Mouse (Mus musculus): ENCODE data around the gene Hesx1. TPM values are rescaled to one million over a fixed set of nuclear protein-coding genes. Genes with fewer than 3 reads are reported as not detected.
"Not testable (repeated sequence)": the region's sequence is repeated elsewhere in the genome, so short reads cannot be mapped to it uniquely, and the experiment has no call there.

Gene Hesx1
- not detected in 3 replicates for total RNA-seq (2017)

DNA sequence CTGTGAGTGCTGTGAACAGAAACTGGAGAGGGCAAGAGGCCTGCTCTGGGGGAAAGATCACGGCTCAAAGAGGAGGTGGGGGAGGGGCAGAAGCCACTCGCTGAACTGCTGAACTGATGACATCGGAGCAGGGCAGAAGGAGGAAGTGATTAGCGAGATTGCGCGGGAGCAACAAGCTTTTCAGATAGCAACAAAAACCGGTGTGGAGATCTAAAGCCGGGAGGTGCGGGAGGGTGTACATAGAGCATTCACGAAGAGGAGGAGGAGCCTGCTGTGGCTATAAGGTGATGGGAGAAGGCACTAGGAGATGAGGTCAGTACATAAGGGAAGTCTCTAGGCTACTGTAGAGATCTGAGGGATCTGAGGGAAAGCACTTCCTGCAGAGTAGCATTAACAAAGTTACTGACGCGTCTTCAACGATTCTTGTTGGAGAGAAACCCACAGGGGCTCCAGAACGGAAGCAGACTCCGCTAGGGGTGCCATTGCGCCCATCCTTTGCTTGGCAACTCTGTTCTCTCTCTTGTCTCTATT is at the start of gene Hesx1:
Gene Hesx1 (plus strand): TSS at position 206 of the 531 bp plus-strand sequence.
- ATAC-seq (replicated peaks; ENCODE audit: insufficient number of reproducible peaks, low FRiP score, low TSS enrichment, poor library complexity, severe bottlenecking): peak; percentile 79

DNA sequence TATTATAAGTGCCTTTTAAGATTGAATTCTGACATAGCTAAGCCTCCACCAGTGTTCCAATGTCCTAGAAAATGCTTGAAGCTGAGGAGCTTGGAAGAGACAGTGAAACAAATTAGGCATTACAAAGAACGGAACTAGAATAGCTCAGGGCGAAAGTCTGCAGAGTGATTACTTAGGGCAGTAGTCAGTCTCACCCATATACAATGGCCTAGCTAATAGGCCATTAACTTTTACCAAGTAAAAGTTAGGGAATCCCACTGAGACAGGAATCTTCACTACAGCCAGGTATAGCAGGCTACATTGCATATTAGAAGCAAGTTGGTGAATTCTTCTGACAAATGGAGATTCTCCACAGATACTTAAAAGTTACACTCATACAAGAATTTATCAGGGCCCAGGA is 38.1 kb upstream of the Hesx1 start:
- ATAC-seq (replicated peaks; ENCODE audit: insufficient number of reproducible peaks, low FRiP score, low TSS enrichment, poor library complexity, severe bottlenecking): not testable (repeated sequence)

DNA sequence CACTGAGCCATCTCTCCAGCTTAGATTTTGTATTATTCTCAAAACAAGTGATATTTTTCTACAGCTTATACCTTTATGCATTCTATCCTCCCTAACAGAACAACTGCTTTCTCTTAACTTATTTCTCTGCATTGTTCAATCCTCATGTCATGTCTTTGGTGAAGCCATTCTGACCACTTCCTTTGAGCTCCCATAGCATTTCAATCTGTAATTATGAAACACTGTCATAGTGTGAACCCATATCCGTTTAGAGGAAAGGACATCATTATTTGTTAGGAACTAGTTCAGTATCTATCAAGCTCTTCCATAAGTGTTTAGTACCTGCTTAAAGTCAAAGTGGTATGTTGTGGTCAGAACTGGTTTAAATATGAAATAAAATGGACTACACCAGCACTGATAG is 33.7 kb upstream of the Hesx1 start:
- ATAC-seq (replicated peaks; ENCODE audit: insufficient number of reproducible peaks, low FRiP score, low TSS enrichment, poor library complexity, severe bottlenecking): no peak

DNA sequence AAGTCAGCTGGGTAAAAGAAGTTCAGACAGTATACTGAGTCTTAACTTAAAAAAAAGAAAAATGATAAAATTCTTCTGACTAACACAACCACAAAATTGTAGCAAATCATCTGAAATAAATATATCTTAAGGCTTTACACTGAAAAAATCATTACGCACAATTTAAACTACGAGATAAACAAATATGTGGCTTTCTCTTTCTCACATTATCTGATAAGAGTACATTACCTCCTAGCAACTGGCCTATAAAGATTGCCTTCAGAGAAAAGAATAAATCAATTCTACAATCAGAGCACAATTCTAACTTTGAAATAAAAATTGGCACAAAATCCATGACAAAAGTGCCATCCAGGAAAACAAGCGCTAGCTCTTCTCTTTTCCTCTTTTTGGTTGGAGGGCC is 25.1 kb upstream of the Hesx1 start:
- ATAC-seq (replicated peaks; ENCODE audit: insufficient number of reproducible peaks, low FRiP score, low TSS enrichment, poor library complexity, severe bottlenecking): no peak

DNA sequence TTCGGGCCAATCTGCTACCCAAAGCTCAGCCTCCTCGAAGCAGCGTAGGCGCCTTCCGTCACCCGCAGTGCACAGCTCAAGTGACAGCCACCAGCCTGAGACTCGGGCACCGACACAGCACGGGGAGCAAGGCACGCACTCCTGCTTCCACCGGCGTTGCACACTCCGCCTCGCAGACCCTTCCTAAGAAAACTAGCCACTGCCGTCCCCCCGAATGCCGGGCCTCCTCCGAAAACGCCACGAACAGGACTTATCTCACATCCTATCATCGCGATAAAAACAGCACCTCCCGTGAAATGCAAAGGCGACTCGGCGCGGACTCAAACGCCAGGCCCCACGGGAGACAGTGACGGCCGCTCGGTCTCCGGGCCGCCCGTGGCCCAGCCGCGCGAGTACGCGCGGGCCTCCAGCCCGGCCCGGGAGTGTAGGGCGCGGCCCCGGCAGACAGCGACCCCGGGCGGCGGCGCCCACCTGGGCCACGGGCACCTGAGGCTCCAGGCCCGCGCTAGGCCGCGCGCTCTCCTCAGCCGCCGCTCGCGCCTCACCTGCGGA is 24.3 kb upstream of the Hesx1 start:
- peak; percentile 48; the same call in 1 of the 2 replicates for ATAC-seq (replicated peaks; ENCODE audit: insufficient number of reproducible peaks, low FRiP score, low TSS enrichment, poor library complexity, severe bottlenecking)

DNA sequence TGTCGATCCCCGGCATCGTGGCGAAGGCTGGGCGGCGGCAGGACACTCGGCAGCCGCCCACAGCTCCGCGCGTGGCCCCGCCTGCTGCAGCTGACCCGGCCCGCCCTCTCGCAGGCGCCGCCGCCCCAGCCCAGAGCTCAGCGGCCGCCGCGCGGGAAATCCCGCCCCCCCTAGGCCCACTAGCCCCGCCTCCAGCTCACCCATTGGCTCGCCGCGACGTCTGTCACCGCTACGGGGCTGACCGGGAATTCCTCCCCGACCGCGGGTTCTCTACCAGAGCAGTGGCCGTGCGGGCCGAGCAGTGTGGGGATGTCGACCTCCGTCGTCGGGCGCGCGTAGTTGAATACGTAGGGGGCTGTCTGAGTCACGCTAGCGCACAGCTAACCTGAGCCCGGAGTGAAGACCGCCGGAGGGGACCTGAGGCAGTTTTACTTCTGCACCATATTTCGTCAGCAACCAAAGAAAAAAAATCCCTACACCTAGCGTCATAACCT is 23.7 kb upstream of the Hesx1 start:
- peak; percentile 95 for ATAC-seq (replicated peaks; ENCODE audit: insufficient number of reproducible peaks, low FRiP score, low TSS enrichment, poor library complexity, severe bottlenecking)

DNA sequence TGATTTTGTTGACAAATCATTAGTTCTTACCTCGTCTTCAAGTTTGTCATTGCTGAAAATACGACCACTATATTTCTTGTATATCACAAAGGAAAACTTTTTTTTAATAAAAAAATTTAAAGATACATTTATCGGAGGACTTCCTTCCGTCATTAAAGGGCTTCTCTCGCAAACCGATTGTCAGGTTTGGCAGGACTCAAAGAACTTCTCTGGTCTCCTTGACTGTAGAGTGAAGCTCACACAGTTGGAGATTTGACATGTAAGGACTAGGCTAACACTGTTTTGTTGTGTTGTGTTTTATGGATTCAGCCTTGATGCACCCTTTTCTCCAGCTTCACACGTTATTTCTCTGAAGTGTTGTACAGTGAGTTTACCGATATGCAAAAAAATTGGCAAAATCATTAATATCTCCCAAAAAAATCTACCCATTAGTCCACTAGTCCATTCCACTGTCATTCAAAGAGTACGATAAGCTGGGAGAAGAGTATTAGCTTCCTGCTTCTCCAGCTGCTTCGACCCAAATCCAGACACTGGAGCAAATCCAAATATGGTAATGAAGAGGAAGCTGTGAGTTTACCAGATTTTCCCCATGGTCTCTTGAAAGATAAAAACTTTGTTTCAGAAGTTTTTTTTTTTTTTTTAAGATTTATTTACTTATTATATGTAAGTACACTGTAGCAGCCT is 23.0 kb upstream of the Hesx1 start, which contains the start of gene Appl1:
Gene Appl1 (minus strand): TSS at position 127 of the 684 bp plus-strand sequence.
- no peak for ATAC-seq (replicated peaks; ENCODE audit: insufficient number of reproducible peaks, low FRiP score, low TSS enrichment, poor library complexity, severe bottlenecking)

DNA sequence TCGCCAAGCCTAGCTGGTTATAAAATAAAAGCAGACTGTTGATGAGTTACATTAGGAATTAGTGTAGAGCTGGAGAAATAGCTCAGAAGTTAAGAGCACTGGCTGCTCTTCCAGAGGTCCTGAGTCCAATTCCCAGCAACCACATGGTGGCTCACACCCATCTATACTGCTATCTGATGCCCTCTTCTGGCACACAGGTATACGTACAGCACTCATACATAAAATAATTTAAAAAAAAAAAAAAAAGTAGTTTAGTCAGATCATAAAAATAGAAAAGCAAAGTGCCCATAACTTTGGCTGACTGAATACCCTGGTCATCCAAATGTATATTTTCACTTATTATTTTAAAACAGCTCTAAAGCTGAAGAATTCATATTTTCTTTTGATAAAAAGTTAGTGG is 21.1 kb upstream of the Hesx1 start:
- ATAC-seq (replicated peaks; ENCODE audit: insufficient number of reproducible peaks, low FRiP score, low TSS enrichment, poor library complexity, severe bottlenecking): no peak

DNA sequence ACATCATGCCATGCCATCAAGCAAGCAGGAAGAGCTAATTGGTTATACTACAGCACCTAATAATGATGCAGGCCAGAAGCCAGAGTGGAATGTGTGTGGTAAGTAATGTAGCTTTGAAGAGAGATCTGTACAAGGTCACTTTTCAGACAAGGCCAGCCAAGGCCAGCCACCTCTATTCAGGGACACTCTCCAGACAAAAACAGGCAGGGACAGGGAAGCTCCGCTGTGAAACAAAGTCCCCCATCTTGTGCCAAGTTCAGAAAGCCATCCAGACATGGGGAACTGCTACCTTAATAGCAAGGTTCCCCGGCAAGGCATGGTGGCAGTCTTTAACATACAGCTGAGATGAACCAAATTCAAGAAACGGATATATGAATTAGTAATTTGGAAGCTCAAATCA is 18.7 kb upstream of the Hesx1 start:
- no peak for ATAC-seq (replicated peaks; ENCODE audit: insufficient number of reproducible peaks, low FRiP score, low TSS enrichment, poor library complexity, severe bottlenecking)

DNA sequence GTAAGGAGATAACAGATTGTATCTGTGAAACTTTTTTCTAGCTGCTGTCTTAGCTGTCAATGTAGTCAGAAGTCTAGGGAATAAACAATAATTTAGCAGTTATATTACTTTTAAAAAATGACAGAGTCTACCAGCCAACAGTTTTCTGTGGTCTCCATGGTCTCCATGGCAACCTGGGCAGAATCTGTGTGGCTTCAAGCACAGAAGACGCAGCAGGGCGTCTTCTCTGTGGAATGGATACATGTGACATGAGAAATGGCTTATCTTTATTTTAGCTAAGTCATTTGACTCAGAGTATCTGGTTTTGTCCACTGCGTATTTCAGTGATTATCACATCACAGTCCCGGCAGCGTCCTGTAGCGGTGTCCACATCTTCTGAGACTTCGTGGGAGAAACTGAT is 18.0 kb upstream of the Hesx1 start:
- ATAC-seq (replicated peaks; ENCODE audit: insufficient number of reproducible peaks, low FRiP score, low TSS enrichment, poor library complexity, severe bottlenecking): no peak

DNA sequence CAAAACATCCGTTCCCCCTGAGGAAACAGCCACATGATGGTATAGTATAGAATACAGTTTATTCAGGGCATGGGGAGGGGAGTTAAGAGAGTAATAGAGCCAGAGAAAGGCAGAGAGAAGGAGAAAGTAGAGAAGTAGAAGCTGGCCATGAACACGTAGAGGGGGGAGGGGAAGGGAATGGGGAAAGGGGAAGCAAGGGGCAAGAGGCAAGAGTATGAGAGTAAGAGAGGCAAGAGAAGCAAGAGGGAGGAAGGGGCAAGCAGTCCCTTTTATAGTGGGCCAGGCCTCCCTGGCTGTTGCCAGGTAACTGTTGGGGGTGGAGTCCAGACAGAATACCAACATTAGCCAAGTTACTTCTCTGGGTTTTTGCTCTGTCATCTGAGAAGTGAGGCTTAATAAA is 16.7 kb upstream of the Hesx1 start:
- ATAC-seq (replicated peaks; ENCODE audit: insufficient number of reproducible peaks, low FRiP score, low TSS enrichment, poor library complexity, severe bottlenecking): no peak

DNA sequence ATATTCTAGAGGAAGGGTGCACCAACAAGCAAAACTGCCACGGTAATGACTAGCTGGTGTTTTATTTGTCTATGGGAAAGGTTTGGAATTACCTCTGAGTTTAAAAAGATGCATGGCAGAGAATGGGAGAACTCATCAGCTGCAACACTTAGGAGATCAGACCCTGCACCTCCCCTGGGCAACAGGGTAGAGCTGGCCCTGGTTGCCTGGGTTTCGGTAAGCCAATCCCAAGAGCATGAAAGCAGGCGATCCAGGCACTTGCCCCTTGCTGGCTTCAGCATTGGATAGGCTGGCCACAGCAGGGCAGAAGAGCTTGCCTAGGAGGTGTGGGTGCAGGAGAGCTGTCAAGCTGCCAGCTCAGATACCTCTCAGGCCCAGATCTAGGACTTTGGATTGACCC is 14.4 kb upstream of the Hesx1 start:
- no peak for ATAC-seq (replicated peaks; ENCODE audit: insufficient number of reproducible peaks, low FRiP score, low TSS enrichment, poor library complexity, severe bottlenecking)

DNA sequence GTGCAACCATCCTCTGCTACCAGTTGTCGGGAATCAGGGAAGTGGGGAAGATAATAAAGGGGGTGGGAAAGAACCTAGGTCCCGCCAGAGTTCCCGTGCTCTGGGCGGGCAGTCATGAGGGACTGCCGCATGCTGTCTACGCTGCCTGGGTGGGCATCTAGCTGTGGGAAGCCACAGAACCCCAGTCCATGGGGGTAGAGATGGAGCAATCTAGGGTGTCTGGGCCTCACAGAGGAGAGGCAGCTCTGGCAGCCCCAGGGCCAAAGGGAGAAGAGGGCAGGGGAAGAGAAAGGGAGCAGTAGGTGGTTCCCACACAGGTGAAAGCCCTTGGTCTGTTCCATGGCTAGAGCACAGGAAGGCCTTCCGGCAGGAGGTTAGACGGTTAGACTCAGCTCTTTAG is 13.2 kb upstream of the Hesx1 start:
- no peak for ATAC-seq (replicated peaks; ENCODE audit: insufficient number of reproducible peaks, low FRiP score, low TSS enrichment, poor library complexity, severe bottlenecking)

DNA sequence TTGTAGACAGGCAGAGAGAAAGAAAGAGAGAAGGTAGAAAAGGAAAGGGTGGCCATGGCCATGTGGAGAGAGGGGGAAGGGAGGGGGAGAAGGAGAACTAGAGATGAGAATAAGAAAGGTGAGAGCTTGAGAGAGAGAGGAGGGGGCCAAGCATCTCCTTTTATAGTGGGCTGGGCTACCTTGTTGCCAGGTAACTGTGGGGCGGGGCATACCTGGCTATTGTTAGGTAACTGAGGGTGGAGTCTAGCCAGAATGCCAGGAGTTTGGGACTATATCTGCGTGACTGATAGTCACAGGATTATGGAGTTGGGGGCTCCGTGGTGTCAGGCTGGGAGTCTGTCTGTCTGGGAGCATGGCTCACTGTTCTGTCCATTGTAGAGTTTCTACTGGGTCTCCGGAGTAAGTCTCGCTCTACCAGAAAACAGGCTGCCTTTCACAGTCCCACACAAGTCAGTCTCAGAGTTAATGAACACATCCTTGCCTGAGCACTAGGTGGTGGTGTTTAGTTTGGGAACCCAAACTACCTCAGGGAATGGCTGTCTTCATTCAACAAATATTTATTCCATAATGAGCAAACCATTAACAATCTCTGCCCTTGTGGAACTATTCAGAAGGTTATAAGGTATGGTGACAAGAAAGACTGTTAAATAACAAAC is 12.6 kb upstream of the Hesx1 start:
- ATAC-seq (replicated peaks; ENCODE audit: insufficient number of reproducible peaks, low FRiP score, low TSS enrichment, poor library complexity, severe bottlenecking): no peak

DNA sequence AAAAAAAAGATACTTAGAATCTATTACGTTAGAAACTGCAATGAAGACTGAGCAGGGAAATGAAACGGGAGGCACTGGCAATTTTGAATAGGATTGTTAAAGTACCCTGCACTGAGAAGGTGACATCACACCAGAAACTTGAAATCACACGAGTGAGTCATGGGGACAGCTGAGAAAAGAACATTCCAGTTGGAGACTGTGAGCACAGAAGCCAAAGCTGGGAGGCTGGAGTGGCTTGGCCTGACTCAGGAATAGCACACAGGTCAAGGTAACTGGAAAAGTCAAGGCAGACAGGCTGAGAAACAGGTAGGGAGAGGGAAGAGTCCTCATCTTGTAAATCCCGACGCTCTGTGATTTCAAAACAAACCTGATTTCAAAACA is 12.1 kb upstream of the Hesx1 start:
- ATAC-seq (replicated peaks; ENCODE audit: insufficient number of reproducible peaks, low FRiP score, low TSS enrichment, poor library complexity, severe bottlenecking): no peak

DNA sequence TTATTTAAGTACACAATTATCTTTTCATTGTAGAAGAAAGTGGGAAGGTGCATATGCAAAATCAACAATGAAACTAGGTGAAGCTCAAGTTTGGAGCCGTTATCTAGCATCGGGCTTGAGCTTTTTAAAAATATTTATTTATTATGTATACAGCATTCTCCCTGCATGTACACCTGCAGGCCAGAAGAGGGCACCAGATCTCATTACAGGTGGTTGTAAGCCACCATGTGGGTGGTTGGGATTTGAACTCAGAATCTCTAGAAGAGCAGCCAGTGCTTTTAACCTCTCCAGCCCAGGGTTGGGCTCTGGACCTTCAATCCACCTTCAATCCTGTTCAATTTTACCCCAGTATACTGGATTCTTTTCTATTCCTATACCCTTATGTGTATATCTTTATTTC is 5.5 kb upstream of the Hesx1 start:
- ATAC-seq (replicated peaks; ENCODE audit: insufficient number of reproducible peaks, low FRiP score, low TSS enrichment, poor library complexity, severe bottlenecking): no peak

DNA sequence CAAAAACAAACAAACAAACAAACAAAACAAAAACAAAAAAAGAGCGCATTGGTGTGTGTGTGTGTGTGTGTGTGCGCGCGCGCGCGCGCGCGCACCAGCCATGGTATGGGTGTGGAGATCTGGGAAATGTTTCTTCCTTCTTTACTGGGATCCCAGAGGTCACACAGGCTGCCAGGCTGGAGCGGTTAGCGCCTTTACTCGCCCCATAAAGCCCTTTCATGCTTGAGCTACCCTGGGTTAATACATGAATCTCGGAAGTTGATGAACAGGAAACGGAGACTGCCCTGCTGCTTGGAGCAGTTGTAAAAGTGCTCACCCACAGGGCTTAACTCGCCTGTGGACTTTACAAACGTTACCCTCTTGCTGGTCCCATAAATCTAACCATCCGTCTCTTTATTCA is 2.6 kb upstream of the Hesx1 start:
- ATAC-seq (replicated peaks; ENCODE audit: insufficient number of reproducible peaks, low FRiP score, low TSS enrichment, poor library complexity, severe bottlenecking): no peak

DNA sequence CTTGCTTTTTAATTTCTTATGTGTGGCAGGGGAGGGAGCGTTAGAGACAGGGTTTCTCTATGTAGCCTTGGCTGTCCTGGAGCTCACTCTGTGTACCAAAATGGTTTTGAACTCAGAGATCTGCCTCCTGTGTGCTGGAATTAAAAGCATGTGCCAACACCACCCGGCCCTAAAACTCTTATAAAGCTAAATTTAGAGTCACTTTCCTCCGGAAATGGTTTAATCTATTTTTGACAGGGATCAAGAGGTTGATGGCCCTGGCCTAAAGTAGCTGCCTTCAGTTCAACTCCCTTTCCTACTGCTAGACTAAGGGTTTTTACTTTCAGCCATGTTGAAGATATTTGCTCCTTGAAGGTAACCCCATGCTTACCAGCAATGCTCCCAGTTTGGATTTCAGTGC is 789 bp upstream of the Hesx1 start:
- no peak for ATAC-seq (replicated peaks; ENCODE audit: insufficient number of reproducible peaks, low FRiP score, low TSS enrichment, poor library complexity, severe bottlenecking)

DNA sequence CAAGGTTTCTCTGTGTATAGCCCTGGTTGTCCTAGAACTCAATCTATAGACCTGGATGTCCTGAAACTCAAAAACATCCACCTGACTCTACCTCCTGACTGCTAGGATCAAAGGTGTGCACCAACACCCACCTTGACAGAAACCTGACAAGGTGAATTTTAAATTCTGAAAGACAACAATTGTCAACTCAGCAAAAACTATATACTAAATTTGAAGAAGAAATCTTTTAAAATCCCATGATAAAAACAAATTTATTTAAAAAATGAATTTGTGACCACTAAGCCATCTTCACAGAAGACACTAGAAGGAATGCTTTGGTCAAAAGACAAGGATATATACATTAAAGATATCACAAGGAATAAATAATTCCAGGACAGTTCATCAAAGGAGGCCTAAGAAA is 2.0 kb downstream of the Hesx1 start:
- ATAC-seq (replicated peaks; ENCODE audit: insufficient number of reproducible peaks, low FRiP score, low TSS enrichment, poor library complexity, severe bottlenecking): no peak

DNA sequence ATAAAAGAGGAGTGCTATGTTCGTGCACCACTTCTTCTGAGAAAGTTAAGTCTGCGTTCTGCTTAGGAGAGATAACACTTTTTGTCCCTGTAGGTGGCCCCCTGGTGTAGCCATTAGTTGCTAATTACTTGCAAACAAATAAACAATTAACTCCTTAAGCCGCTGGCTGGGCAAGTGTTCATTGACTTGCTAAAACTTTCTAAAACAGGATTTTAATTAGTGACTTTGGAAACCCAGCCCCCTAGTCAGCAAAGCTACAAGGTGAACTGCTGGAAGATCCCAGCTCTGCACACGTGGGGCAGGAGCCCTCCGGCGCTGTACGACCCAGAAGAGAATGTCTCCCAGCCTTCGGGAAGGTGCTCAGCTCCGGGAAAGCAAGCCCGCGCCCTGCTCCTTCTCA is 6.2 kb downstream of the Hesx1 start:
- ATAC-seq (replicated peaks; ENCODE audit: insufficient number of reproducible peaks, low FRiP score, low TSS enrichment, poor library complexity, severe bottlenecking): no peak
